Mouse (Mus musculus): Measurements from ENCODE around the gene Fam83g. TPM values are rescaled to one million over a fixed set of nuclear protein-coding genes. Genes with fewer than 3 reads are reported as not detected.

The Fam83g gene
- polyA plus RNA-seq, 1 experiment from 2014 or later, result 5.5 TPM

DNA sequence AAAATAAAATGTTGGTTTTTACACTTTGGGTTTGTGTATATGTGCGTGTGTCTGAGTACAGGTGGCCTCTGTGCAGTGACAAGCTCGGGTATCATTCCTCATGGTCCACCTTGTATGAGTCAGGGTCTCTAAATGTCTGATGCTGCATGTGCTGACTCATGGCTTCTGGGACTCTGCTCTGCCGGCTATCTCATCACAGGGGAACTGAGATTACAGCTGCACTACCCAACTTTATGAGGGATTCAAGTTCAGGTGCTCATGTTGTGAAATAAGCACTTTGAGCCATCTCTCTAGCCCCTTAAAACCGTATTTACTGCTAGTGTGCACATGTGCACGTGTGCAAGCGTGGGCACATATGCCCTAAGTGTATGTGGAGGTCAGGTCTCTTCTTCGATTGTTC is 48.8 kb downstream of the Fam83g start:
- no peak overlapping the region for H3K9ac ChIP-seq
- H3K27ac ChIP-seq, result no peak overlapping the region
- H3K4me3 ChIP-seq (replicated peaks), result no peak overlapping the region
- H3K4me2 ChIP-seq, result no peak overlapping the region
- no peak for ATAC-seq (ENCODE audit: insufficient read depth, low FRiP score, low read depth)
- H3K9me3 ChIP-seq, result no peaks in the 10 kb centered on the region
- H3K27me3 ChIP-seq (replicated peaks), result no peaks in the 10 kb centered on the region
- WGBS, result 86% methylated on average over 7 of the region's 7 CpGs
- peaks cover 54% of the 10 kb centered on the region for H3K36me3 ChIP-seq
- H3K4me1 ChIP-seq, result no peaks in the 10 kb centered on the region

DNA sequence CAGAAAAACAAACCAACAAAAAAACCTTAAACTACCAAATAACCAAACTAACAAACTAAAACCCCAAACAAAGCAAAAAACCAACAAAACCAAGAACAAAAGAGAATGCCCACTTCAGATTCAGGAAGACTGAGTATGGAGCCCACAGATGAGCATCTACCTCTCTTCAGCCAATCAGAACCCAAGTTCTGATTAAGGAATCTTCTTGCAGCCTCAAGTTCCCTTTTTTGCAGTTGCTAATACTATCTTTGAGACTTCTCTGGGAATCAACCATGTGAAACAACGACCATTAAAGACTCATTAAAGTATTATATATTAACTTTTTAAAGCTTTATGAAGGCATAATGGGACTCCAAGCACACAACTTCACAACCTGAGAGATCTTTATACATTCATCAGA is 53.4 kb downstream of the Fam83g start:
- Histone ChIP-seq H3K4me2 (no peak overlapping the region), H3K9me3 (no peaks in the 10 kb centered on the region), H3K4me1 (no peaks in the 10 kb centered on the region), H3K27me3 (replicated peaks) (no peaks in the 10 kb centered on the region), H3K4me3 (replicated peaks) (no peak overlapping the region), H3K27ac (no peak overlapping the region), H3K9ac (no peak overlapping the region), H3K36me3 (peaks cover 54% of the 10 kb centered on the region)
- ATAC-seq (ENCODE audit: insufficient read depth, low FRiP score, low read depth), result no peak
- WGBS, result 83% methylated on average over 1 of the region's 1 CpGs

DNA sequence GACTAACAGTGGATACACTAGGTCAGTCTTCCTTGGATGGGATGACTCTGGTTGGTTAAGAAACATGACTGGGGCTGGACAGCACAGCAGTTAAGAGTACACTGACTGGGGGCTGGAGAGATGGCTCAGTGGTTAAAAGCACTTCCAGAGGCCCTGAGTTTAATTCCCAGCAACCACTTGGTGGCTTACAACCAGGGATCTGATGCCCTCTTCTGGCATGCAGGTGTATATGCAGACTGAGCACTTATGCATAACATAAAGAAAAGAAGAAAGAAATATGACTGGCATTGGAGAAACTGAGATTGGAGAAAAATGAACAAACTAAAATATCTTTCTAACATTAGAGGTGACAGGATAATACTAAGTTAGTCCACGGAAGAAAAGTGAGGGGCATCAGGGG is 56.6 kb downstream of the Fam83g start:
- Histone ChIP-seq H3K4me2 (no peak overlapping the region), H3K36me3 (peaks cover 32% of the 10 kb centered on the region; the same call in 1 of the 2 replicates), H3K27me3 (replicated peaks) (no peaks in the 10 kb centered on the region), H3K9me3 (no peaks in the 10 kb centered on the region), H3K4me3 (replicated peaks) (no peak overlapping the region), H3K27ac (no peak overlapping the region), H3K4me1 (no peaks in the 10 kb centered on the region), H3K9ac (no peak overlapping the region)
- ATAC-seq (ENCODE audit: insufficient read depth, low FRiP score, low read depth), result no peak
- WGBS, result 95% methylated on average over 1 of the region's 1 CpGs

DNA sequence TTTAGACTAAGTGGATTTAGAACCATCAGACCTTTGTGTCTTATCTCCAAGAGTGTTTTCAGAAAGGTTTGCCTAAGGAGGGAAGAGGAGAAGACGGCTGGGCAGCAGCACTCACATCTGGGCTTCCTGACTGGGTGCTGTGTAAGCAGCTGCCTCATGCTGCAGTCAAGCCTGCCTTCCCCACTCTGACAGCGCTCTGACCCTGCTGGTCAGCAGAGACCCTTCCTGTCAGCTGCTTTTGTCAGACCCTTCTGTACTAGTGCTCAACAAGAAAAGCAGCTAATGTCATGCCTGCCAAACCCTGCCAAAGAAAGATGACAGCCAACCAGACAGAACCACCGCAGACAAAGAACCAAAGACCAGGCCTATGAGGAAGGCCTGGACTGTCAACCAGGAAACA is 59.9 kb downstream of the Fam83g start:
- Histone ChIP-seq H3K4me1 (no peaks in the 10 kb centered on the region), H3K9ac (no peak overlapping the region), H3K36me3 (peaks cover 23% of the 10 kb centered on the region; the same call in 1 of the 2 replicates), H3K27me3 (replicated peaks) (no peaks in the 10 kb centered on the region), H3K9me3 (no peaks in the 10 kb centered on the region), H3K27ac (no peak overlapping the region), H3K4me2 (no peak overlapping the region), H3K4me3 (replicated peaks) (no peak overlapping the region)
- no peak for ATAC-seq (ENCODE audit: insufficient read depth, low FRiP score, low read depth)
- whole genome bisulfite sequencing, result 78% methylated on average over 3 of the region's 3 CpGs

DNA sequence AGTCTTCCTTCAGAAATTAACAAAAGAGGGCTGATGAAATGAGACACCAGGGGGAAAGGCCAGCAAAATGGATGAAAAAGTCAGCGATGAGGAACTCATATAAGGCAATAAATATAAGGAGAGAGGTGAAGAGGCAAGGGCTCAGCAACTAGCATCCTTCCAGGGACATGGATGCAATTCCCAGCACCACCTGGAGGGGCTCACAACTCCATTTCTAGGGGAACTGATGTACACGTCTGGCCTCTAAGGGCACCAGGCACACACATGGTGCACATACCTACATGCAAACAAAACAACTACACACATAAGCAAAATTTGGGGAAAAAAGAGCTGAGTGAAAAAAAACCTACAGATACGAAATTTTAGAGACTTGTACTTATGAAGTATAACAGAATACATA is 60.6 kb downstream of the Fam83g start:
- Histone ChIP-seq H3K9me3 (no peaks in the 10 kb centered on the region), H3K4me3 (replicated peaks) (no peak overlapping the region), H3K36me3 (peaks cover 19% of the 10 kb centered on the region; the same call in 1 of the 2 replicates), H3K9ac (no peak overlapping the region), H3K27ac (no peak overlapping the region), H3K4me2 (no peak overlapping the region), H3K27me3 (replicated peaks) (no peaks in the 10 kb centered on the region), H3K4me1 (no peaks in the 10 kb centered on the region)
- 65% methylated on average over 3 of the region's 3 CpGs for WGBS
- ATAC-seq (ENCODE audit: insufficient read depth, low FRiP score, low read depth), result no peak

DNA sequence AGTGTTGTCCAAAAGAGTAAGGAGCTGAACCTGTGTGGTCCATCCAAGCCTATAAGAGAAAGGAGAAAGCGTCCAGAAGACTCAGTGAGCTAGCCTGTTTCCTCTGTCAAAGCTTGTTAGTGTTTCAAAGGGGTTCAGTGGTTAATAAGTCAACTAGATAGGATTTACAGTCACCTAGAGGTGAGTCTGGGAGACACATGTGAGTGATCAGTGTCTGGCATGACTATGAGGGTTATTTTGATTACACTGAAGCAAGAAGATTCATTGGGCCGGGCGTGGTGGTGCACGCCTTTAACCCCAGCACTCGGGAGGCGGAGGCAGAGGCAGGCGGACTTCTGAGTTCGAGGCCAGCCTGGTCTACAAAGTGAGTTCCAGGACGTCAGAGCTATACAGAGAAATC is 61.9 kb downstream of the Fam83g start:
- no peak overlapping the region for H3K27ac ChIP-seq
- ATAC-seq (ENCODE audit: insufficient read depth, low FRiP score, low read depth), result no peak
- no peaks in the 10 kb centered on the region for H3K27me3 ChIP-seq (replicated peaks)
- H3K9me3 ChIP-seq, result no peaks in the 10 kb centered on the region
- H3K4me1 ChIP-seq, result no peaks in the 10 kb centered on the region
- H3K36me3 ChIP-seq, result peaks cover 13% of the 10 kb centered on the region; the same call in 1 of the 2 replicates
- 89% methylated on average over 9 of the region's 9 CpGs for WGBS
- no peak overlapping the region for H3K4me3 ChIP-seq (replicated peaks)
- no peak overlapping the region for H3K9ac ChIP-seq
- H3K4me2 ChIP-seq, result no peak overlapping the region

- H3K36me3 ChIP-seq, result peaks cover 19% of the 10 kb centered on the region; the same call in 1 of the 2 replicates
- H3K9me3 ChIP-seq, result no peaks in the 10 kb centered on the region
- ATAC-seq (ENCODE audit: insufficient read depth, low FRiP score, low read depth), result no peak
- H3K4me3 ChIP-seq (replicated peaks), result no peak overlapping the region
- no peak overlapping the region for H3K4me2 ChIP-seq
- H3K4me1 ChIP-seq, result no peaks in the 10 kb centered on the region
- 67% methylated on average over 3 of the region's 3 CpGs for WGBS
- H3K9ac ChIP-seq, result no peak overlapping the region
- no peak overlapping the region for H3K27ac ChIP-seq
- H3K27me3 ChIP-seq (replicated peaks), result no peaks in the 10 kb centered on the region
These were observed 63.3 kb downstream of the Fam83g start for GRCm38 (mm10) chr11:61747161-61747560.

- Histone ChIP-seq H3K27me3 (replicated peaks) (no peaks in the 10 kb centered on the region), H3K27ac (no peak overlapping the region), H3K9me3 (no peaks in the 10 kb centered on the region), H3K4me1 (no peaks in the 10 kb centered on the region), H3K36me3 (peaks cover 14% of the 10 kb centered on the region; the same call in 1 of the 2 replicates), H3K4me2 (no peak overlapping the region), H3K9ac (no peak overlapping the region), H3K4me3 (replicated peaks) (no peak overlapping the region)
- WGBS, result 84% methylated on average over 5 of the region's 5 CpGs
- ATAC-seq (ENCODE audit: insufficient read depth, low FRiP score, low read depth), result no peak
These were observed 67.7 kb downstream of the Fam83g start for GRCm38 (mm10) chr11:61751612-61752011.

DNA sequence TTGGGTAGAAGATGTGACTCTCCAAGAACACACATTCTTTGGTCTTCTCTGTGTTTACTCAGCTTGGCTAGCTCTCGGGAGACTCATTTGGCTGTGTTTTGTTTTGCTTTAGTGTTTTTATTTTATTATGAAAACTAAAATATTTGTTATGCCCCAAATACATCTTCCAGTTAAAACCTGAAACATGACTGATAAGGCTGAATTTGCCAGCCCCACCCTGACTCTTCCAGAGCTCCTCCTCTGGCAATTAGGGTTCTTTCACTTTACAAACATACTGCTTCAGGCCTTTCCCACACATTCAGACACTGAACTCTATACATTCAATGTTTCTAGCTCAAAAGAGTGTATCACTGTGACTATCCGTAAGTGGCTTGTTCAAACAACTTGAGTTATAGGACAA is 73.3 kb downstream of the Fam83g start:
- ATAC-seq (ENCODE audit: insufficient read depth, low FRiP score, low read depth), result no peak
- 73% methylated on average over 2 of the region's 2 CpGs for WGBS
- no peaks in the 10 kb centered on the region for H3K9me3 ChIP-seq
- H3K4me2 ChIP-seq, result no peak overlapping the region
- H3K4me1 ChIP-seq, result peaks cover 7% of the 10 kb centered on the region; the same call in 1 of the 2 replicates
- no peak overlapping the region for H3K27ac ChIP-seq
- H3K4me3 ChIP-seq (replicated peaks), result no peak overlapping the region
- H3K9ac ChIP-seq, result no peak overlapping the region
- peaks cover 6% of the 10 kb centered on the region; the same call in 1 of the 2 replicates for H3K36me3 ChIP-seq
- H3K27me3 ChIP-seq (replicated peaks), result no peaks in the 10 kb centered on the region

Other genes with a start within 250 kb of the Fam83g start
- 3.0 and 3.2 TPM in 2 replicates for gene Rnf112, start 230.0 kb upstream of the Fam83g start, polyA plus RNA-seq (2015; fragmentation: Nextera tagmentation; extraction: Ambion mirVana)
- gene Mfap4, start 198.7 kb upstream of the Fam83g start, polyA plus RNA-seq (2015; fragmentation: Nextera tagmentation; extraction: Ambion mirVana), result 316 and 323 TPM in 2 replicates
- gene Mapk7, start 189.7 kb upstream of the Fam83g start, polyA plus RNA-seq (2015; fragmentation: Nextera tagmentation; extraction: Ambion mirVana), result 47.1 and 50.8 TPM in 2 replicates
- 26.5 and 27.9 TPM in 2 replicates for gene B9d1, start 178.9 kb upstream of the Fam83g start, polyA plus RNA-seq (2015; fragmentation: Nextera tagmentation; extraction: Ambion mirVana)
- 19.7 and 22.5 TPM in 2 replicates for gene Epn2, start 104.4 kb upstream of the Fam83g start, polyA plus RNA-seq (2015; fragmentation: Nextera tagmentation; extraction: Ambion mirVana)
- 8.8 and 9.3 TPM in 2 replicates for gene Grap, start 30.8 kb upstream of the Fam83g start, polyA plus RNA-seq (2015; fragmentation: Nextera tagmentation; extraction: Ambion mirVana)
- gene Slc5a10, start 36.7 kb downstream of the Fam83g start, polyA plus RNA-seq (2015; fragmentation: Nextera tagmentation; extraction: Ambion mirVana), result not detected in 2 replicates
- gene Prpsap2, start 78.0 kb downstream of the Fam83g start, polyA plus RNA-seq (2015; fragmentation: Nextera tagmentation; extraction: Ambion mirVana), result 26.3 and 30.3 TPM in 2 replicates
- gene Ulk2, start 171.0 kb downstream of the Fam83g start, polyA plus RNA-seq (2015; fragmentation: Nextera tagmentation; extraction: Ambion mirVana), result 10.7 and 12.0 TPM in 2 replicates
- 16.3 and 16.7 TPM in 2 replicates for gene Akap10, start 246.2 kb downstream of the Fam83g start, polyA plus RNA-seq (2015; fragmentation: Nextera tagmentation; extraction: Ambion mirVana)